Mouse (Mus musculus): ENCODE measurements around the gene Gm38100.

DNA sequence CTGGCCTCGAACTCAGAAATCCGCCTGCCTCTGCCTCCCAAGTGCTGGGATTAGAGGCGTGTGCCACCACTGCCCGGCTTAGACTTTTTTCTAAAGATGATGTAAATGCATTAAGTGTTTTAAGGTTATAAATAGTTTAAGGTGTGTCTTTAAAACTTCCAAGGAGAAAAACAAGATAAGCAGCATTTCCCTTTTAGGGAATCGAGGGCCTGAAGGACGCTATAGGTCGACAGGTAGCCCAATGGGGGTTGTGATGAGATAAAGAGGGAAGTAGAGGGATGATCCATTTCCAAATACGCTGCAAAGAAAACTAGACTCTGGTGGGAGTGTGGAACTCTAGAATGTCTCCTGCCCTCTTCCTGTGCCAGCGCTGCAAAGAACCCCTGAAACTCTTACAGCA lies at the start of gene Gm38100:
- TF ChIP-seq POLR2A (IDR thresholded peaks at IDR 0.05; ENCODE audit: extremely low read depth, insufficient read depth, low read length): no peak
- TF ChIP-seq CTCF (IDR thresholded peaks at IDR 0.05; ENCODE audit: low read depth, low read length): no peak
